Mouse (Mus musculus) right cerebral cortex, postnatal 36 days (tissue): Measurements from ENCODE around the gene Sorbs2.

Experiments used
- DNase-seq, 2 experiments: peaks; one replicate each; pipeline ENCODE4 v3.0.0; 2022; ENCODE audit warnings: low spot score in 2 of 2, mixed read lengths in 1 of 2

The Sorbs2 gene

DNA sequence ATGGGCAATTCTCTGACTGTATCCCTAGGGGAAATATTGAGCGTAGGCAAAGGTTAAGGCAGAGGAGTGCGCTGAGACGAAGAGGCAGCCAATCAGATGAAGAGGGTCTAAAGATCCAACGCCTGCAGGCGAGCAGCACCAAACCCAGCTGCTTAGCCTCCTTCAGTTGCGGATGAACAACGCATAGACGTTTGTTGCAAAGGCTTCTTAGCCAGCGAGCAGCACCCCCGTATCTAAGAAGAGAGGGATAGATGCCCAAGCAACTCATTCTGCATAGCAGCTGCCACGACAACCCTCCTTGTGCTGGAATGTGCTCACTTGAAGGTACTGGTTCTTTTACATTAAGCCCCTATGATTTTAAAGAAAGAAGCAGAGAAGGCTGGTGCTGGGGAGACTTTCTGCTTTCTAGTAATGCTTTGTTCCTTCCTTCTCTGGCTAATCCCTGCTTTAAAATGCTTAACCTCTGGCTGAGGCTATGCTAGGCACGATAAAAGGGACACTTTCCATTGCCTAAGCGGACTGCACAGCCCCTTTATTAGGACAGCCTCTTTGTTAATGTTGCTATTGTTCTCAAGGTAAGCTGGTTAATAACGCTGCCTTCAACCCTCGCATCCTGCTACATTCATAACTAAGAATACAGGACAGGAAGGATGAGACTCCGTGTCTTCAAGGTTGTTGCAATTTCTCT lies at the start of gene Sorbs2:
Gene Sorbs2 (plus strand): TSS at position 155 of the 688 bp plus-strand sequence.
- DNase-seq, result peak; percentile 30 to 37

DNA sequence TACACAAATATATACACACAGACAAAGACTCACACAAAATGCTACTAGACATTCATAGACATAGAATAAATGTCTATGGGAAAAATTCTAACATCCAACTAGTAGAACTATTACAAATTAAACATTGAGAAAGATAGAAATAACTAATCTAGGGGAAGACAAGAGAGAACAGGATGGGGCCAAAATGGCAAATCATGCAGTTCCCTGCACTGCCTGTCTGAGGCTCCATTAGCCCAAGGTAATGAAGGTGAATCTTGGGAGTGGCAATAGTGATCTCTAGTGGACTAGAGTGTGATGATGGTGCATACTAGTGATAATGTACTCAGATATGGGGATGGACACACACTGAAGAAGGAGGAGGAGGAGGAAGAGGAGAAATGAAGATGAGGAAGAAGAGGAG lies 49.7 kb upstream of the Sorbs2 start:
- no peak for DNase-seq

DNA sequence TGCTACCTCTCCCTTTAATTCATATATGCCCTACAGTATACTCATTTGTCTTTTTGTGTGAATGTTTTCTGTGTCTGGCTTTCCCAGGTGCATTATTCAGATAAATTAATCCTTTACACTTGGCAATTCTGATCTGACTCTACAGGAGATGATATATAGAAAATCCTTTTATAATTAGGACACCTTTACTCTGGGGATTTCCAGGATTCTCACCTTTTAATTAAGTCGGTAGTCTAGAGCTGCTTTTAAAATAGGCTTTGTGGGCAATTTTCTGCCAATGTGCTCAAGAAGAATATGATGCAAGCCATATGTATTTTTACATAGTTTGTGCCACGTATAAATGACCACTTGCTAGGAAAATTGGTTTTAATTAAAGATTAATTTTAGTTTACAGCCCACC lies 38.6 kb upstream of the Sorbs2 start:
- DNase-seq, result no peak

DNA sequence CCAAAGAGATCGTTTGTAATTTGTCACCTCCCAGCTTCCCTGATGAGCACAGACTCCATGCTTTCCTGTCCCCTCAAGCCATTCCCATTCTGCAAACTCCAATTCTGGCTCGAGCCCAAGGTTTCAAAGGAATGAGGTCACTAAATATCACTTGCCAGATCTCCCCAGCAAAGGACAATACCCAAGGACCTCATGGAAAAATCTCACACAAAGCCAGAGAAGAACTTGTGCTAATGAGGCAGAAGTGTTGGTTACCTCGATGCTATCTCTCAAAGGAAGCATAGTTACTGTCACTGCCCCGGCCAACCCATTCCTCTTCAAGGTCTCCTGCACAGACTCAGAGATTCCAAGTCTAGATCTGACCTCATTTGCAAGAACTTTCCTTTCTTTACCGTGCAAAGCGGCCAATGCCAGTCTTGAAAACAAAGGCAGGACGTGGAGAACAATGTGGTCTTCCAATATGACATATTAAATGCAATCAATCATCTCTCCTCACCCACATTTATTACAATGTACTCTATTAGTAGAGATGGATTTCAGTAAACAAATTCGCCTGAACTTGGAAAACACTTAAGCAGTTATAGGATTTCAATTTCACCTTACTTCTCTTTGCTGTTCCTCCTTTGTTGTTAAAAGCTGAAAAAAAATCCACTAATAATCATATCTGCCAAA lies 37.9 kb upstream of the Sorbs2 start:
- no peak for DNase-seq

DNA sequence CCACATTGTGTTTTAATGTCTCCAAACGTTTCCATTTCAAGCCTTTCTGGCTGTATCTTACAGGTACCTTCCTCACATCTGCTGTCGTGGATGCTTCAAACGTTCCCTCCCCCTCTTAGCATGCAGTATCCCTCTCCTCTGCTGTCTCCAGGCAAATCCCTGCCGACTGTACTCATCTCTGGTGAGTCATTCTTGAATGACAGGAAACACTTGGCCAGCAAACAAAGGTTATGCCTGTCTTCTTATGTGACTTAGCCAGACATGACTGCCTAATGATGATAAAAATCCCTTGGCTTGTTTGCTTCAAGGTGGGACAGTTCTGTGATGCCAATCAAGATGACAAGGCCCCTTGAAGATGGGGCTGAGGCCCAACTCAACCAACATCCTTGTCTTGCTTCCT lies 26.7 kb upstream of the Sorbs2 start:
- no peak for DNase-seq

GRCm38 (mm10) chr8:45486281-45486680 lies 21.3 kb upstream of the Sorbs2 start:
- DNase-seq, result no peak

DNA sequence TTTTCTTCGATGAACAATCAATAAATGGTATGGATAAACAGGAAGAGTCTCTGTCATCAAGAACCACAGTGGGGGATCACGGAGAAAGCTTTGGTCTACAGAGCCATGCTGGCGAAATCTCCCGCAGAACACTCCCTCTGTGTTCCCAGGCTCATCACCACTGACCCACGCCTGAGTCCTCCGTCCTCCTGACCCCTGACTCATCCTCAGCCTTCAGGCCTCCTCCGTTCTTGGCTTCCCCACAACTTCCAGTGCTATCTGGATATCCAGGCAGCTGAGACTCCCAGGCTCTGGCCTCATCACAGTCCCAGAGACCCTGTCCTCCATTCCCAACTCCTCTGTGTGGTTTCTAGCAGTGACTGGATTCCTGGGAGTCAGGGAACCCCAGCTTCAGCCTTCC lies 3.6 kb upstream of the Sorbs2 start:
- no peak for DNase-seq

- DNase-seq, result no peak
These were observed 1.2 kb upstream of the Sorbs2 start for GRCm38 (mm10) chr8:45506376-45506775.

DNA sequence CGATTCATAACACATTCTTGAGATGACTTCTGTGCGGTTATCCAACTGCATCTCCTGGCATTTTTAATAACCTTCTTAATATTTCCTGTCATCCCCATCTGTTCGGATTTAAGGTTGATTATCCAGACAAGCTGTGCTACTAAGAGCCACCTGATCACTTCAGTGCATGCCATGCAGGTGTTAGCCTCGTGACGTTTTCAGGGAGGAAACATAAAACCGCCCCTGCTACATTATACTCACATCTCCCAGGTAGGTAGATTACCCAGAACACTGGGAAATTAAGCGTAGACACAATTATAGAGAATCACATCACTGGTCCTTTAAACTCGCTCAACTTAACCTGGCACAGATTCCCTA lies 333 bp upstream of the Sorbs2 start:
- no peak for DNase-seq

GRCm38 (mm10) chr8:45508521-45509104 lies 1.0 kb downstream of the Sorbs2 start:
- DNase-seq, result no peak

DNA sequence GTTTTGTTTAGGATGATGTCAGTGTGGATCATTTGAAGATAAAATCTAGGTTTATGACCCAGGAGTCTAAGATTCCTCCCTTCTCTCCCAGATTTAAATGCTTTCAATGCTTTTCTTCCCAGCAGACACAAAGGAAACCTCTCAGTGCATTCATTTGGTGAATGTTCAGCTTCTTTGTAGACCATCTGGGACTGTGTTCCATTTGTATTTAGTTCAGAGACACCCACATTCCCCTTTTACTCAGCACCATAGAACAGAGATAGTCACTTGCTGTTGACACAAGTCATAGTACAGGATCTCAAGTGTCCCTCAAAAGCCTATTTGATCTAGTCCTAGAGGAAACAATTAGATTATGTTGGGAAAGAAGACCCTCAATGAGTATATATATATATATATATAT lies 4.8 kb downstream of the Sorbs2 start:
- DNase-seq, result no peak

- DNase-seq, result no peak
These were observed 14.0 kb downstream of the Sorbs2 start for GRCm38 (mm10) chr8:45521595-45521994.

DNA sequence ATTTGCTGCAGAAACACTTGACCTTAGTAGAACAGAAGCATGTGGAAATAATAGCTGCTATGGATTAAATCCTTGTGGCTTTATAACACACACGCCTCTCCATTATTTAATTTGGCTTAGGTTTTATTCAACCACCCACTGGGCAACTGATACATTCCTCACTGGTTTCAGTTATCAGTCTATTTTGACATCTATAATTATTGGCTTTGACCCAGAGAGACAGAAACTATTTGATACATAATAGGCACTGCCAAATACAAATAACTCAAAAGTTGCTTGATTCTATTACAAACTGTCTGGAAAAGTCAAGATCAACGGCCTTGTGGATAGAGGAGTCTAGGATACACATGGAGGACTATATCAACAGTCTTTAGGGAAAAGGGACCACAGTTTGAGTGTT lies 20.1 kb downstream of the Sorbs2 start:
- DNase-seq, result no peak

GRCm38 (mm10) chr8:45528890-45529289 lies 21.3 kb downstream of the Sorbs2 start:
- no peak for DNase-seq

DNA sequence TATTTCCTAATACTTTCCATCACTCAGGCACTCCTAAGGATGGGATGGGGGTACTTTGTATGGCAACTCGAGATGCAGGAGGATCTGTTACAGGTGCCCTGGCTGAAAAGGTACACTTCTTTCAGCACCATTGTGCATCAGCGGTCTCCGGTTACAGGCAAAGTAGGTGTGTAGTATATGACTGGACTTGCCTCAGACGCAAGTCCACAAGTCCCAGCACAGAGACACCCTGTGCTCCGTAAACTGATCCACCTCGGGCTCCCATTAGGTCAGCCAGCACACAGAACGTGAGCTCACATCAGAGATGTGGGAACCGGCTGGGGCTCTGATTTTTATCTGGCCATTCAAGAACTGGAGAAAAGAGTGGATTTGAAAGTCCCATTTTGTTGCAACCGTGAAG lies 29.0 kb downstream of the Sorbs2 start:
- DNase-seq, result no peak

- DNase-seq, result no peak
These were observed 32.9 kb downstream of the Sorbs2 start for GRCm38 (mm10) chr8:45540513-45540912.

DNA sequence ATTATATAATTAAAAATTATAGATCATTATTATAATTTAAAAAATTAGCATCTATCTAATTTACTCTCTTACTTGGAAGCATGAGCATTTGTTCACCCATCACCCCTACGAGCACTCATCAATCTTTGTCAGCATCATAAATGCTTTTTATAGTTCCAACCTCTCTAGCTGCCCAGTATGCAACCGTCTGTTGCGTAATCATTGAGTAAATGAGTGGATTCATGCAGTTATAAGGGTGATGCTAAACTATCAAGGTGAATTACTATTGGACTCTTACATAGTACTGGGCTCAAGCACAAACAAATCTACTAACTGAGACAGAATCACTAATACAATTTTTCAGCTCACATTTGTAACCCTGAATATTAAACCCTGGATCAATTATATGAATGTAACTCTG lies 44.6 kb downstream of the Sorbs2 start:
- DNase-seq, result no peak

DNA sequence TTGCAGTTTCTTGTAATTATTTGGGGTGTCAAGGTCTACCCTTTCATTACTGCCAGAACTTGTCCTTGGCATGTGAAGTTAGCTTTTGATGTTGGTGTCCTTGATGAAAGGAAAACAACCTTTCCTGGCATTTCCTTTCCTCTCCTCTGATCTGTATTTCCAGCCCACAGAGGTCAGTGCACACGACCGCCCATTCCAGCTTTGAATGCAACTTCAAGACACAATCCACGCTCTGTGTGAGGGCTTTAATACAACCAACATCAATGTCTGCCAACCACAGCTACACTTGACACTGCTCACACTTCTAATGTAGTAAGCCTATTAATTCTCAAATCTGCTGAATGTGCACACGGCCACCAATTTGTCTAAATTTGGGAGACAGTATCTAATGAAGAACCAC lies 47.0 kb downstream of the Sorbs2 start:
- no peak for DNase-seq

DNA sequence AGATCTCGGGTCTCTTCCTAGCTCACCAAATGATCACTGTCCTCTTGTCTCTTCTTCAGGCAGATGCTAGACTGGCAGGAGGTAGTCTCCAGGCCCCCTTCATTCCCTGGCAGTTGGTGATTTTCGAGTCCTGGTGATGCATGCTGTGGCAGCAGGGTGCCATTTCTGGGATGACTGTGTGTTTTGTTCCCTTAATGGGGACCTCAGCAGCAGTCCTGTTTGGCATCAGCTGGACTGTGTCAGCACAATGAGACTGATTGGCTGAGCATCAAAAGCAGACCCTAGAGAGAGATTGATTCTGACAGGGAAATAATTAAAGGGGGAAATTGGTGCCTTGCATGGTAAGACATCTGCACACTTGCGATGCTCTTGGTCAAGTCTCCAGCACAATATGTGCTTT lies 50.3 kb downstream of the Sorbs2 start:
- no peak for DNase-seq

DNA sequence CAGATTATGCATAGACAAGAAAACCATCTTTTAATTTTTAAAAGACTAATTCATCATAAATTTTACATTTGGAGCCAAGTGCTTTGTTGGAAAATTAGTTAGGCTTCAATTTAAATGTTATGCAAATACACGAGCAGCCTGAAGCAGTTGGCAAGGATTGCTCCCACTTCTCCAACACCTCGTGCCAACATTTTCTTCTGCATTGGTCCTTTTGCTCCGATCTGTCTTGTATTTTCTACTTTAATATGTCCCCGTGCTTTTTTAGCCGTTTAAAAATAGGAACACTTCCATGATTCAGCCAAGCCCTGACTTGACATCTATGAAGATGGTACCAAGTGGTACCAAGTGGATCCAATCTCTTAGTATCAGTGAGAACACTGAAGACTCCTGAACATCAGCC lies 50.8 kb downstream of the Sorbs2 start:
- DNase-seq, result peak; percentile 32 to 38

GRCm38 (mm10) chr8:45559176-45559820 lies 51.7 kb downstream of the Sorbs2 start:
- DNase-seq, result peak; percentile 82 to 85

- DNase-seq, result no peak
These were observed 57.6 kb downstream of the Sorbs2 start for GRCm38 (mm10) chr8:45565189-45565588.

DNA sequence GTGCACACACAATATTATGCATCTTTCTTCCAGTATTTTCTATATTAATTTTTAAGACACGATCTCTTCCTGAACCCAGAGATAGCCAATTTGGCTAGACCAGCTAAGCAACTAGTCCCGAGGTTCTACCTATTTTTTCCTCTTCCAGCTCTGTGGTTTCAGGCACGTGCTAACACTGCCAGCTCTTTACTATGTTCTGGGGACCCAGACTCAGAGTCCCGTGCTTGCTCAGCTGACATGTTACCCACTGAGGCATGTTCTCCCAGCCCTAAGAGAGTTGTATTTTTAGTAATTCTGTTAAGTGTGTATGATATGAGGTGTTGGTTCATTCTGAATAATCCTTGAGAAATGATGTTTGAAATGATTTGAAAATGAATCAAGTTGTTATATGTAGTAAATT lies 62.5 kb downstream of the Sorbs2 start:
- DNase-seq, result no peak
